Mouse (Mus musculus): ENCODE measurements around the gene Notch3. TPM values are rescaled to one million over a fixed set of nuclear protein-coding genes. Genes with fewer than 3 reads are reported as not detected.

Gene Notch3
- polyA plus RNA-seq, 1 experiment from 2014 or later = 3.9 TPM

DNA sequence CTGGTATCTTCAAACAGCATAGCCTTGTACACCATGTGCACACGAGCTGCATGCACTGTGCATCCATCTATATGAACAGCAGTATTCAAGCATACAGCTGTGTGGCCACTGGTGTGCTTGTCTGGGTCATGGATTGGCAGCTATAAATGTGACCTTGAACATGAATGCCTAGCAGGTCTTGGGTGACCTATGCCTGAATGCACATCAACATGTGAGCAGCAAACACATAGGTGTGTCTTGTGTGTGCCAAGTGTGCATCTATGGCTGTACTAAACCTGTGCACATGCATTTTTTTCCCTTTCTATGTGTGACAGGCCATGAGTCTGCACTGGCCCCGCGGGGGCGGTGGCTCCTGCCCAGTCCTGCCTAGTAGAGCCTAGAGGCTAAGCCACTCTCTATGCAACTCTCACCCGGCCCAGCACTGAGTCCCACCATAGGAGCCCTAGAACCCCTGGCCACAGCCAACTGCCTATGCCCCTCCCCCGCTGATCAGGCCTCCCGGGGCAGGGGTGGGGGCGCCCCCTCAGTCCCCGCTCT is 1.3 kb downstream of the Notch3 start:
- WGBS = 9% methylated on average over 9 of the region's 9 CpGs
- Histone ChIP-seq H3K36me3 (ENCODE audit: control insufficient read depth, insufficient read depth, low read length) (no peaks in the 10 kb centered on the region), H3K4me2 (replicated peaks; ENCODE audit: low read depth) (peak overlapping the region; percentile 95), H3K9ac (ENCODE audit: low read length) (peak overlapping the region; percentile 68), H3K9me3 (ENCODE audit: control insufficient read depth, low read length) (no peaks in the 10 kb centered on the region), H3K4me3 (ENCODE audit: low read depth, low read length) (peak overlapping the region; percentile 63), H3K27me3 (ENCODE audit: control insufficient read depth, insufficient read depth, low read length) (no peaks in the 10 kb centered on the region), H3K4me1 (replicated peaks; ENCODE audit: control insufficient read depth, insufficient read depth) (peaks cover 6% of the 10 kb centered on the region; the same call in 1 of the 2 replicates), H3K27ac (replicated peaks) (peak overlapping the region; percentile 78)
- ATAC-seq (ENCODE audit: low FRiP score, low TSS enrichment) (peak; percentile 11; the same call in 1 of the 2 replicates), DNase-seq (ENCODE audit: low spot score) (peak; percentile 37)
- TF ChIP-seq EP300 (optimal IDR thresholded peaks at IDR 0.05) (no peak), CTCF (IDR thresholded peaks at IDR 0.05; ENCODE audit: low read depth) (no peak)

DNA sequence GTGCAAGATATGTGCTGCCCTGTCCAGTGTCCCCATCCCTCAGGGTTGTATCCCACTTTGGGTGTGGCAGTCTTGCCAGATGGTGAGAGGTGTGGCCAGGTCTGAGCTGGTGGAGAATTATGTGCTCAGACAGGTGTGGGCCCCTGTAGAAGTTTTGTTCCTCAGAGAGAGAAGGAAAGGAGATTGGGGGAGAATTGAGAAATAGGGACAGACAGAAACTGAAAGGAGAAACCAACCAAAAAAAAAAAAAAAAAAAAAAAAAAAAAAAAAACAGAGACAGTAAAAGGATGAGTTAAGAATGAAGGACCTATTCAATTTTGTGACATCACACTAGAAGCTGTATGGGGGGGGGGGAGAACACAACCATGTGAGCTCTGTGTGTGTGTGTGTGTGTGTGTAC is 1.9 kb downstream of the Notch3 start:
- TF ChIP-seq CTCF (IDR thresholded peaks at IDR 0.05; ENCODE audit: low read depth) (no peak), EP300 (optimal IDR thresholded peaks at IDR 0.05) (no peak)
- no peaks in the 10 kb centered on the region for H3K9me3 ChIP-seq (ENCODE audit: control insufficient read depth, low read length)
- H3K4me2 ChIP-seq (replicated peaks; ENCODE audit: low read depth) = no peak overlapping the region
- H3K9ac ChIP-seq (ENCODE audit: low read length) = no peak overlapping the region
- no peak for ATAC-seq (ENCODE audit: low FRiP score, low TSS enrichment)
- H3K4me1 ChIP-seq (replicated peaks; ENCODE audit: control insufficient read depth, insufficient read depth) = peaks cover 6% of the 10 kb centered on the region; the same call in 1 of the 2 replicates
- H3K4me3 ChIP-seq (ENCODE audit: low read depth, low read length) = no peak overlapping the region
- H3K36me3 ChIP-seq (ENCODE audit: control insufficient read depth, insufficient read depth, low read length) = no peaks in the 10 kb centered on the region
- DNase-seq (ENCODE audit: low spot score) = no peak
- H3K27ac ChIP-seq (replicated peaks) = peak overlapping the region; percentile 63
- H3K27me3 ChIP-seq (ENCODE audit: control insufficient read depth, insufficient read depth, low read length) = no peaks in the 10 kb centered on the region

- H3K4me3 ChIP-seq (ENCODE audit: low read depth, low read length) = no peak overlapping the region
Observed at GRCm38 (mm10) chr17:32163910-32164650, 2.6 kb downstream of the Notch3 start.

DNA sequence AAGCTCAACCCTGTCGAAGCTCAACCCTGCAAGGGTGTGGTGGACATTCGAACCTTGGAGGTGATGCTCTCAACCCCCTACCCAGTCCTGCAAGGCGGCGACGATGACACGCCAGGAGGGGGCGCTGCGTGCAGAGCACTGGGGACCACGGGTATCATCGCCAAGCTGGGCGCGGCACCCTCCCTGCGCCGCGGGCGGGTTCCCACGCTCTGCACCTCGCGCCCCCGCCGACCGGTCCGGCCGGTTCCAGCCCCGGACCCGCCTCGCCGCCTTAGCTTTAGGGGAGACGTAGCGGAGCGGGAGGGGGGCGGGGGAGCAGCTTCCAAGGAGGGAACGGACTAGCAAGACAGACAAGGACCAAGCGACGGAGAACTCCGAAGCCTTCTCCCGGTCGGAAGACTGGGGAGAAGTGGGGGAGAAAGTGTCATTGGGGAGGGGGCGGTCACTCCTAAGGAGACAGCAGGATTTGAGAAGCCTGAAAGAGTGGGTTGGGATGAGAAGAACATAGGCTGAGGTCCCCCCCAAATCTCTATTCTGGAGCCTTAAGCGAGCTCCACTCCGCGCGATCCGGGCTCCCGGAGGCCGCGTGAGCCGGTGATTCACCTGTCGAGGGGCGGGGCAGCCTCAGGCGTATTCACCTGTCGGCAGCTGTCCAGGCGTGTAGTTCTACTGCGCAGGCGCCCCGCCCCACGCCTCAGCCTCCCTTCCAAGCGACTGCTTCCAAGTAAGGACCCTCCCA is 4.4 kb downstream of the Notch3 start:
- Histone ChIP-seq H3K27me3 (ENCODE audit: control insufficient read depth, insufficient read depth, low read length) (no peaks in the 10 kb centered on the region), H3K9me3 (ENCODE audit: control insufficient read depth, low read length) (no peaks in the 10 kb centered on the region), H3K36me3 (ENCODE audit: control insufficient read depth, insufficient read depth, low read length) (no peaks in the 10 kb centered on the region), H3K4me1 (replicated peaks; ENCODE audit: control insufficient read depth, insufficient read depth) (peaks cover 4% of the 10 kb centered on the region; the same call in 1 of the 2 replicates), H3K9ac (ENCODE audit: low read length) (peak overlapping the region; percentile 54), H3K4me2 (replicated peaks; ENCODE audit: low read depth) (peak overlapping the region; percentile 82), H3K4me3 (ENCODE audit: low read depth, low read length) (peak overlapping the region; percentile 48), H3K27ac (replicated peaks) (peak overlapping the region; percentile 85)
- ATAC-seq (ENCODE audit: low FRiP score, low TSS enrichment) (peak; percentile 87), DNase-seq (ENCODE audit: low spot score) (peak; percentile 94)
- WGBS = 2% methylated on average over 57 of the region's 58 CpGs
- peak; percentile 67 for TF ChIP-seq EP300 (optimal IDR thresholded peaks at IDR 0.05)
- peak; percentile 84 for TF ChIP-seq CTCF (IDR thresholded peaks at IDR 0.05; ENCODE audit: low read depth)

More at GRCm38 (mm10) chr17:32163910-32164650, 2.6 kb downstream of the Notch3 start:
- no peaks in the 10 kb centered on the region for H3K27me3 ChIP-seq (ENCODE audit: control insufficient read depth, insufficient read depth, low read length)
- peaks cover 4% of the 10 kb centered on the region; the same call in 1 of the 2 replicates for H3K4me1 ChIP-seq (replicated peaks; ENCODE audit: control insufficient read depth, insufficient read depth)
- H3K27ac ChIP-seq (replicated peaks) = peak overlapping the region; percentile 63
- no peaks in the 10 kb centered on the region for H3K9me3 ChIP-seq (ENCODE audit: control insufficient read depth, low read length)
- ATAC-seq (ENCODE audit: low FRiP score, low TSS enrichment) (no peak), DNase-seq (ENCODE audit: low spot score) (no peak)
- no peak overlapping the region for H3K4me2 ChIP-seq (replicated peaks; ENCODE audit: low read depth)
- WGBS = 43% methylated on average over 6 of the region's 6 CpGs
- TF ChIP-seq CTCF (IDR thresholded peaks at IDR 0.05; ENCODE audit: low read depth) = no peak
- TF ChIP-seq EP300 (optimal IDR thresholded peaks at IDR 0.05) = no peak
- H3K36me3 ChIP-seq (ENCODE audit: control insufficient read depth, insufficient read depth, low read length) = no peaks in the 10 kb centered on the region
- no peak overlapping the region for H3K9ac ChIP-seq (ENCODE audit: low read length)

- H3K4me2 ChIP-seq (replicated peaks; ENCODE audit: low read depth) = no peak overlapping the region
- 51% methylated on average over 4 of the region's 4 CpGs for WGBS
- no peaks in the 10 kb centered on the region for H3K36me3 ChIP-seq (ENCODE audit: control insufficient read depth, insufficient read depth, low read length)
- H3K9ac ChIP-seq (ENCODE audit: low read length) = no peak overlapping the region
- H3K4me3 ChIP-seq (ENCODE audit: low read depth, low read length) = no peak overlapping the region
- no peak overlapping the region for H3K27ac ChIP-seq (replicated peaks)
- DNase-seq (ENCODE audit: low spot score) (no peak), ATAC-seq (ENCODE audit: low FRiP score, low TSS enrichment) (no peak)
- H3K9me3 ChIP-seq (ENCODE audit: control insufficient read depth, low read length) = no peaks in the 10 kb centered on the region
- H3K27me3 ChIP-seq (ENCODE audit: control insufficient read depth, insufficient read depth, low read length) = no peaks in the 10 kb centered on the region
- H3K4me1 ChIP-seq (replicated peaks; ENCODE audit: control insufficient read depth, insufficient read depth) = peaks cover 4% of the 10 kb centered on the region; the same call in 1 of the 2 replicates
- TF ChIP-seq EP300 (optimal IDR thresholded peaks at IDR 0.05) = no peak
- no peak for TF ChIP-seq CTCF (IDR thresholded peaks at IDR 0.05; ENCODE audit: low read depth)
Observed at GRCm38 (mm10) chr17:32160882-32161281, 5.8 kb downstream of the Notch3 start.
